Mouse (Mus musculus) lung, embryonic 14.5 days (tissue): ENCODE data around the gene Cops7b. TPM values are rescaled to one million over a fixed set of nuclear protein-coding genes. Genes with fewer than 3 reads are reported as not detected.

Experiments used
- ATAC-seq: fragments of 200-750 bp; cut with Nextera tagmentation; 2 replicates; pipeline ENCODE4 v1.8.0; 2017; ENCODE audit warnings: mild to moderate bottlenecking, moderate TSS enrichment, moderate library complexity; ENCODE audit not compliant: insufficient read depth
- DNase-seq: peaks from one replicate; pipeline ENCODE4 v3.0.0-alpha.2; 2015
- H3K27ac ChIP-seq: fragments of 300-500 bp; sonication (generic); 2 replicates; pipeline ENCODE4 v1.5.1; 2014; ENCODE audit warnings: low read depth, mild to moderate bottlenecking, moderate library complexity
- H3K27me3 ChIP-seq: fragments of 300-500 bp; sonication (generic); 2 replicates; pipeline ENCODE4 v1.6.1; 2014; ENCODE audit warnings: low read length, control low read depth; ENCODE audit not compliant: insufficient read depth
- H3K36me3 ChIP-seq: fragments of 300-500 bp; sonication (generic); 2 replicates; pipeline ENCODE4 v1.6.1; 2014; ENCODE audit warnings: control low read depth; ENCODE audit not compliant: insufficient read depth
- H3K4me1 ChIP-seq: fragments of 300-500 bp; sonication (generic); 2 replicates; pipeline ENCODE4 v1.6.1; 2014; ENCODE audit warnings: antibody characterized with exemption, control low read depth; ENCODE audit not compliant: insufficient read depth
- H3K4me2 ChIP-seq: fragments of 300-500 bp; sonication (generic); 2 replicates; pipeline ENCODE4 v1.6.1; 2014; ENCODE audit warnings: mild to moderate bottlenecking
- H3K4me3 ChIP-seq: fragments of 300-500 bp; sonication (generic); 2 replicates; pipeline ENCODE4 v1.5.1; 2014; ENCODE audit warnings: low read depth, low read length
- H3K9ac ChIP-seq: fragments of 300-500 bp; sonication (generic); 2 replicates; pipeline ENCODE4 v1.6.1; 2014
- H3K9me3 ChIP-seq: fragments of 300-500 bp; sonication (generic); 2 replicates; pipeline ENCODE4 v1.6.1; 2016; ENCODE audit warnings: low read depth, low read length, control low read depth
- CTCF ChIP-seq: IDR thresholded peaks from 2 replicates; pipeline ENCODE4 v1.5.1; 2016; ENCODE audit warnings: antibody characterized with exemption, low read depth
- WGBS: fragments of 180-500 bp; shearing (Covaris S2); extraction: QIAGEN DNeasy Blood & Tissue Kit; methylation state at CpG from one replicate; pipeline ENCODE4 v1.1.7; 2014; 5-methylcytosine and 5-hydroxymethylcytosine counted together
- polyA plus RNA-seq: library from polyadenylated mRNA; unstranded; fragments of >200 nt; fragmentation: Nextera tagmentation; extraction: Ambion mirVana; gene quantifications from 2 replicates; pipeline ENCODE4 v1.2.1, GENCODE M21; 2014

Gene Cops7b
- polyA plus RNA-seq, 1 experiment from 2014 or later = 38.0 TPM

DNA sequence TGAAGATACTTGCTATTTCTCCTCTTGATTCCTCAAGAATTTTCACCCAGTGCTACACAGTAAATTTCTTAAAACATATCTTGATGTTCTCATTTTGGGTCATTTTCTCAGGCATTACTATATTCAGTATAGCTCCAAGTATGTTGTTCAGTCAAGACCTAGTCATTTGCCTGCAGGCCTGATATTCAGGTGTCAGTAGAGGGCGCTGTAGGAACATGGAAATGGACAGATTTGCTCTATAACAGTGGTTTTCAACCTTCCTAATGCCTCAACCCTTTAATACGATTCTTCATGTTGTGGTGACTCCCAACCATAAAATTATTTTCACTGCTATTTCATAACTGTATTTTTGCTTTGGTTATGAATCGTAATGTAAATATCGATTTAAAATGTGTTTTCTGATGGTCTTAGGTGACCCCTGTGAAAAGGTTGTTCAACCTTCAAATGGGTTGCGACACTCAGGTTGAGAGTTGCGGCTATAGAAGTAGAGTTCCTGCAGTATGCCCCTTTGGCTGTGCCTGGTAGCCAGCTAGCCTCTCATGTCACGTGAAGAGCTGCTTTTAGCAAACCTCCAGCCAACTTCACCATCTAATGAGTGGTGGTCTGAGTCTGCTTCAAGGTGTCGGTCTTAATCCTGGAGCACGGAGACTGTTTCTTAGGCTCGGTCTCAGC lies 35.9 kb downstream of the Cops7b start:
- DNase-seq = peak; percentile 92
- WGBS = 60% methylated on average over 10 of the region's 10 CpGs
- TF ChIP-seq CTCF = peak; percentile 84

GRCm38 (mm10) chr1:86622296-86622695 lies 39.6 kb downstream of the Cops7b start:
- no peaks in the 10 kb centered on the region for H3K9me3 ChIP-seq
- no peak overlapping the region for H3K4me2 ChIP-seq
- H3K27me3 ChIP-seq = no peaks in the 10 kb centered on the region
- 70% methylated on average over 2 of the region's 2 CpGs for WGBS
- no peak for DNase-seq
- no peaks in the 10 kb centered on the region for H3K36me3 ChIP-seq
- H3K4me1 ChIP-seq = no peaks in the 10 kb centered on the region
- H3K27ac ChIP-seq = no peak overlapping the region
- H3K9ac ChIP-seq = no peak overlapping the region
- no peak for ATAC-seq
- TF ChIP-seq CTCF = no peak
- no peak overlapping the region for H3K4me3 ChIP-seq

More for the DNA sequence above, 35.9 kb downstream of the Cops7b start:
- ATAC-seq = no peak
- no peak overlapping the region for H3K4me3 ChIP-seq
- H3K27me3 ChIP-seq = no peaks in the 10 kb centered on the region
- no peaks in the 10 kb centered on the region for H3K4me1 ChIP-seq
- no peak overlapping the region for H3K9ac ChIP-seq
- no peaks in the 10 kb centered on the region for H3K36me3 ChIP-seq
- H3K27ac ChIP-seq = no peak overlapping the region
- no peak overlapping the region for H3K4me2 ChIP-seq
- H3K9me3 ChIP-seq = no peaks in the 10 kb centered on the region

GRCm38 (mm10) chr1:86623001-86624000 lies 40.6 kb downstream of the Cops7b start:
- Histone ChIP-seq H3K9me3 (no peaks in the 10 kb centered on the region), H3K4me1 (no peaks in the 10 kb centered on the region), H3K4me2 (0 out of 2 replicates have a peak overlapping the region, but pooled peaks have one; percentile 3), H3K27ac (no peak overlapping the region), H3K27me3 (no peaks in the 10 kb centered on the region), H3K9ac (no peak overlapping the region), H3K36me3 (no peaks in the 10 kb centered on the region), H3K4me3 (no peak overlapping the region)
- no peak for TF ChIP-seq CTCF
- DNase-seq (peak; percentile 7), ATAC-seq (no peak)
- WGBS = 38% methylated on average over 16 of the region's 16 CpGs

GRCm38 (mm10) chr1:86628270-86628669 lies 45.6 kb downstream of the Cops7b start:
- 63% methylated on average over 3 of the region's 3 CpGs for WGBS
- ATAC-seq = no peak
- Histone ChIP-seq H3K9ac (no peak overlapping the region), H3K4me1 (no peaks in the 10 kb centered on the region), H3K9me3 (no peaks in the 10 kb centered on the region), H3K27ac (no peak overlapping the region), H3K36me3 (no peaks in the 10 kb centered on the region), H3K4me2 (no peak overlapping the region), H3K27me3 (no peaks in the 10 kb centered on the region), H3K4me3 (no peak overlapping the region)
- no peak for TF ChIP-seq CTCF
- DNase-seq = no peak

GRCm38 (mm10) chr1:86629936-86630335 lies 47.2 kb downstream of the Cops7b start:
- no peak for DNase-seq
- 26% methylated on average over 4 of the region's 4 CpGs for WGBS
- no peaks in the 10 kb centered on the region for H3K36me3 ChIP-seq
- no peak overlapping the region for H3K27ac ChIP-seq
- no peak for ATAC-seq
- TF ChIP-seq CTCF = no peak
- no peaks in the 10 kb centered on the region for H3K4me1 ChIP-seq
- no peak overlapping the region for H3K9ac ChIP-seq
- no peaks in the 10 kb centered on the region for H3K9me3 ChIP-seq
- H3K27me3 ChIP-seq = no peaks in the 10 kb centered on the region
- H3K4me2 ChIP-seq = no peak overlapping the region
- H3K4me3 ChIP-seq = no peak overlapping the region

GRCm38 (mm10) chr1:86630527-86630926 lies 47.8 kb downstream of the Cops7b start:
- Histone ChIP-seq H3K4me1 (no peaks in the 10 kb centered on the region), H3K4me2 (no peak overlapping the region), H3K36me3 (no peaks in the 10 kb centered on the region), H3K4me3 (no peak overlapping the region), H3K27me3 (no peaks in the 10 kb centered on the region), H3K9ac (no peak overlapping the region), H3K27ac (no peak overlapping the region), H3K9me3 (no peaks in the 10 kb centered on the region)
- DNase-seq = no peak
- no peak for ATAC-seq
- no peak for TF ChIP-seq CTCF
- 75% methylated on average over 4 of the region's 4 CpGs for WGBS

DNA sequence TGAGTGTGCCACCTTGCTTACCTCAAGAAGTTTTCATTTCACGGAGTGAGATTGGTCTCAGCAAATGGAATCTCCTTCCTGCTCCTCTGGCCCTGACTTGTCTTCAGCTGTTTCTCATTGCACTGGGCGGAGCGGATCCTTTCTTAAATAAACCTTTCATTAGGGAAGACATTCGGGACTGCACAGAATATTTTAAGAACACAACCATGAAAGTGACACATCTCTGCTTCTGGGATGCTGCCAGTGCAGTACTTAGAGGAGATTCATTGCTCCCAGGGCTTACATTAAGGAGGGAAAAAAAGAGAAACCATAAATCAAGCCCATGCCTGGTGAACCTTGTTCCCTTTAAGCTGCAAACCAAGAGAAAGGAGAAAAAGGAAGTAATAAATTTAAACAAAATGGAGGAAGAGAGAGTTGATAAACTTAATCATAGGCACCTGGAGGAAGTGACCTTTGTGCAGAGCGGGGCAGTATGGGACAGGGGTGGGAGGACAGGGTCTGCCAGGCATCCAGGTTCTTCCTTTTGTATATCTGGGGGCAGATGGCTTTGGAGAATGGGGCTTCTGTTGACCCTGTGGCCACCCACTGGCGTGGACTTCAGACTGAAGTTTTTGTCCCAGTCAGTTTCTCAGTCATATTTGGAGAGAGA lies 50.2 kb downstream of the Cops7b start:
- H3K4me3 ChIP-seq = no peak overlapping the region
- no peak overlapping the region for H3K27ac ChIP-seq
- DNase-seq (no peak), ATAC-seq (no peak)
- WGBS = 48% methylated on average over 6 of the region's 6 CpGs
- no peaks in the 10 kb centered on the region for H3K27me3 ChIP-seq
- H3K9me3 ChIP-seq = no peaks in the 10 kb centered on the region
- H3K4me1 ChIP-seq = no peaks in the 10 kb centered on the region
- no peak overlapping the region for H3K4me2 ChIP-seq
- TF ChIP-seq CTCF = no peak
- no peaks in the 10 kb centered on the region for H3K36me3 ChIP-seq
- no peak overlapping the region for H3K9ac ChIP-seq
